Mouse (Mus musculus) c-Kit-positive CD71-positive TER-119-positive erythroid progenitor cells, embryonic 14.5 days (primary cell): ENCODE data around the gene Nrf1.
A peak's percentile ranks its signal among the peaks of the same experiment; 100 is the strongest.

Experiments used
- DNase-seq: peaks from one replicate; pipeline ENCODE4 v3.0.0-alpha.2; 2013; ENCODE audit warnings: low spot score

The Nrf1 gene

GRCm38 (mm10) chr6:30147058-30147457 is 99.3 kb downstream of the Nrf1 start:
- DNase-seq = peak; percentile 87

- peak; percentile 63 for DNase-seq
Observed at GRCm38 (mm10) chr6:30147753-30148152, 100.0 kb downstream of the Nrf1 start.

- DNase-seq = no peak
Observed at GRCm38 (mm10) chr6:30150471-30150870, 102.7 kb downstream of the Nrf1 start.

- no peak for DNase-seq
Observed at GRCm38 (mm10) chr6:30152163-30152562, 104.4 kb downstream of the Nrf1 start.

- no peak for DNase-seq
Observed at GRCm38 (mm10) chr6:30152649-30153048, 104.9 kb downstream of the Nrf1 start.

- DNase-seq = no peak
Observed at GRCm38 (mm10) chr6:30153076-30153475, 105.3 kb downstream of the Nrf1 start.

- no peak for DNase-seq
Observed at GRCm38 (mm10) chr6:30153733-30154415, 106.1 kb downstream of the Nrf1 start.

GRCm38 (mm10) chr6:30159516-30160045 is 111.8 kb downstream of the Nrf1 start:
- no peak for DNase-seq

- DNase-seq = no peak
Observed at GRCm38 (mm10) chr6:30160408-30160807, 112.6 kb downstream of the Nrf1 start.

GRCm38 (mm10) chr6:30161618-30162017 is 113.8 kb downstream of the Nrf1 start:
- DNase-seq = no peak

GRCm38 (mm10) chr6:30162091-30162490 is 114.3 kb downstream of the Nrf1 start:
- no peak for DNase-seq

GRCm38 (mm10) chr6:30166349-30166748 is 118.6 kb downstream of the Nrf1 start:
- DNase-seq = no peak

GRCm38 (mm10) chr6:30167192-30167591 is 119.4 kb downstream of the Nrf1 start:
- no peak for DNase-seq

GRCm38 (mm10) chr6:30168275-30168674 is 120.5 kb downstream of the Nrf1 start:
- no peak for DNase-seq

GRCm38 (mm10) chr6:30169148-30169547 is 121.4 kb downstream of the Nrf1 start:
- DNase-seq = no peak

- no peak for DNase-seq
Observed at GRCm38 (mm10) chr6:30171226-30171625, 123.4 kb downstream of the Nrf1 start.

- no peak for DNase-seq
Observed at GRCm38 (mm10) chr6:30171967-30172366, 124.2 kb downstream of the Nrf1 start.

- no peak for DNase-seq
Observed at GRCm38 (mm10) chr6:30172441-30172819, 124.6 kb downstream of the Nrf1 start.

GRCm38 (mm10) chr6:30172820-30173550 is 125.2 kb downstream of the Nrf1 start:
- no peak for DNase-seq

GRCm38 (mm10) chr6:30173551-30174460 is 126.0 kb downstream of the Nrf1 start:
- DNase-seq = peak; percentile 40

- no peak for DNase-seq
Observed at GRCm38 (mm10) chr6:30174461-30175224, 126.9 kb downstream of the Nrf1 start.
